Mouse (Mus musculus) thymus, postnatal 14 days (tissue): ENCODE data around the gene Nsun3.
"Not testable (repeated sequence)": the region's sequence is repeated elsewhere in the genome, so short reads cannot be mapped to it uniquely, and the experiment has no call there.

Experiments used
- DNase-seq: peaks from one replicate; pipeline ENCODE4 v3.0.0; 2021

Nsun3 gene

DNA sequence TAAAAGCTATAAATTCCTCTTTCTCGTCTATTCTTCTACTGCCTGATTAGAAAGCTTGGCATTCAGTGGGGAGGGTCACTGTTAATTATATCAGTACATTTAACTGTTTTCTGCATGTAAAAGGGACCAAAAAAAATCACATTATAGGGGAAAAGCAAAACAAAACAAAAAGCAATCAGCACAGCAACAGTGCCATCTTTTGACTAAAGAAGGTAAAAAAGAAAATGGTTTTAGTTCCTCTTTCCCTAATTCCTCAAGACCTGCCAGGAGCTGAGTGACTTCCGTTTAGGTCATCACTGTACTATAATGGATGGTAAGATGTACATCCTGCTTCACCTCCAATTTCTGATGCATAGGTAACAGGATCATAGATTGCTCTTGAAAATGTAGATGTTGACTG lies 40.7 kb downstream of the Nsun3 start:
- no peak for DNase-seq

GRCm38 (mm10) chr16:62734359-62734758 lies 52.3 kb downstream of the Nsun3 start:
- no peak for DNase-seq

DNA sequence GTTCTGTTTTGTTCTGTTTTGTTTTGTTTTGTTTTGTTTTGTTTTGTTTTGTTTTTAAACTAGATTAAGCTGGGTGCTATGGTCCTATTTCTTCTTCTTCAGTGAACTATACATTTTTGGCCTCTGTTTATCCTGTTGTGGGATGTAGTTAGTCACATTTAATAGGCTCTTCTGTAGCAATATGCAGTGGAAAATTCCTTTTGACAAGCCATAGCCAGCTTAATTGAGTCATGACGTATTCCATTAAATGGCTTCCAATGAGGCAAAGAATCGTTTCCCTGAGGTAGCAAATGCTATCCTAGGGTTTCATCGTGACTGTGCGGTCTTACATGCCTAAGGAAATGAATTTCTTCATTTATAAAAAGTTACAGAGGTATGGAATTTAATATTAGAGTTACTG lies 56.3 kb downstream of the Nsun3 start:
- no peak for DNase-seq

DNA sequence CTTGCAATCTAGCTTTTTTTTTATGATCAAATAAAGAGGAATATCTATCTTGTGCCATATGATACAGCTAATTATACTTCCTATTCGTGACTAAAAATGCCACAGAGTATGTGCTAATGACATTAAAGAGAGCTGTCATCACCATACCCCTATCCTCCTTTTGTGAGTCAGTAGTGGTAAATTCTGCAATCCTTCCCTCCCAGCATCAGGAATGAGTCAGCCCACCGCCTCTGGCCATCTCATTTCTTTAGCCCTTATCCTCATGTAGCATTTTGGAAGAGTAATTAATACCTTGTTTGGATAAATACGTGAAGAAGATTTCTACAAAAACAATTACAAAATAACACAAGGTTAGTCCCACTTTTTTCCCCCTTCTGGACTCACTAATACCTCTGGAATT lies 56.8 kb downstream of the Nsun3 start:
- DNase-seq: no peak

GRCm38 (mm10) chr16:62718255-62718654 lies 68.4 kb downstream of the Nsun3 start:
- not testable (repeated sequence) for DNase-seq

DNA sequence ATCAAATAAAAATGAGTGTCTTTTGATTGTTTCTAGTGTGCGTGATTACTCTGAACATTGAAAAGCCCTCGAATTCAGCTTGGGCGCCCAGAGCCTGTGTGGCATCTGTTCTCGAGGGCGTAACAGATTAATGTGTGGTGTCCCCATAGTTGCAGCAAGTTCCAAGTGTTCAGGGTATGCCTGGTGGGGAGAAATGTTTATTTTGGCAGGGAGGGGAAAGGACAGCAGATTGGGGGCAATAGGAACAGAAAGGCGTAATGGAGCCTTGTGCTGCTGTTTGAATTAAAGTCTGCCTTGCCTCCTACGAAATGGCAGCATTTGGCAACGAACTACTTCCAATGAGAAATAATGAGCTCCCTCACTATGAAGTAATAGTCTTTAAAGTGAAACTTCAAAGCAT lies 96.2 kb downstream of the Nsun3 start:
- DNase-seq: no peak

DNA sequence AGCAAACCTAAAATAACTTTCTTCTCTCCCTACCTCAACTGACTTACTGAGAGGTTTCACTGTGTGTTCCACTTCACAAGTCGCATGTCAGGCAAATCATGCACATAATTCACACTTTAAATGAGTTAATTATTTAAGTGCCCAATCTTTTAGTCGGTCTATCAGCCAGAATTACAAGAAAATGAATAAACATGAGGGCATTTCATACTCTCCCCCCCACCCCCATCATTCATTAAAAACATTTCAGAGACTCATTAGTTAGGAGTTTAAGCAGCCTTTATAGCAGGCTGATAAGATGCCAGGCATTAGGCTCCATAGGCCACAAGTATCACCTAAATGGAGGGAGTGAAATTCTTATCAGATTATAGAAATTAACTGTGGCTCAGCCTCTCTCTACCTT lies 100.5 kb downstream of the Nsun3 start:
- no peak for DNase-seq

DNA sequence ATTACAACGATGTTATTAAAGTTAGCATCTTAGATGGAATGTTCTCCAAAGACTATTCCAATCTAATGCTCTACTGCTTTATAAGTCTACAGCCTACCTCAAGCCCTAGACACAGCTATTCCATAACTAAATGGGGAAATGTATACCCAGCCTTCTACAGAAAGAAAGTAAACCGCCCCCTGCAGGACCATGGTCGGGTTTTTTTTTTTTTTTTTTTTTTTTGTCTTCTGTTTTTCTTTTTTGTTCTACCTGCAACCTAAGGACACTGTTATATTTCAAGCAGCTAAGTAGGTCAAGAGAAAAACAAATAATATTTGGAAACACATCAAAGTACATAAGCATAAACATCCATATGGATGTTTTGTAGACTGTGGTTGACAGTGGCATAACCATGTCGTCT lies 101.1 kb downstream of the Nsun3 start:
- DNase-seq: no peak
